In the genomic region with DNA sequence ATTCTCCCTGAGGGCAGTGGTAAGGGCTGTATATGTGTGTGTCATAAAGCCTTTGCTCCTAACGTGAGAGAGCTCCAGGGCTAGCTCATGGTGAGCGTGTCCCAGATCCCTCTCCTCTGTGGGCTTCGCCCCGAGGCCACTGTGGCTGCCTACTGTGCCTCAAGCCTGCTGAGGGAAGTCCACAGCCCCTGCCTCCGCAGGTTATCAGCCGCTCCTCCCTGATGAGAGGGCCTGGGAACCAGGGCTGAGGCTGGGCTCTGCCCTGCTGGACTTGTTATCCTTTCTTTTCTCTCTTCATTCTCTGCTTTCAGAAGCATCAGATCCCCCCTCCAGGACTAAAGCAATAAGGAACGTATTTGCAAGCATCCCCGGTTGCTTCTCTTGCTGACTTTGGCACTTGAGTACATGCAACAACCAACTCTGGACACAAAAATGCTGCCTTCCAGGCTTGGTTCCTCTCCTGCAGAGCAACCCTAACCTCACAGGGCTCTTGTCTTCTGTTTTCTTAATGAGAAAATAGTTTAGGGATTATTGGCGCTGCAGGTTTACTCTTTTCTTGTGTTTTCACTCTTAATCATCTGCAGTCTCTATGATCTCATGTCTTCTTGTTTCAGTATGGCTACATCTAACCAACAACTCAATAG, we compare ENCODE assay signal across 13 mouse cellular contexts.
"Had no signal": no experiment of that assay in that cellular context is flagged by ENCODE, and none has a peak within 500 bp of the region (broad histone marks: within the 10 kb centered on the region; RNA-seq: fewer than 3 reads in every experiment).

No protein-coding gene starts in this region.

- H3K27me3 ChIP-seq: limb, embryonic 12.5 days; midbrain, embryonic 13.5 days had no signal

- H3K9me3 ChIP-seq: midbrain, embryonic 13.5 days had no signal

- H3K4me2 ChIP-seq: limb, embryonic 12.5 days; midbrain, embryonic 13.5 days had no signal

- H3K36me3 ChIP-seq: limb, embryonic 12.5 days; midbrain, embryonic 13.5 days had no signal

- DNase-seq: kidney, adult 9 months; kidney, postnatal 36 days; layer of hippocampus, adult 9-11 months; layer of hippocampus, postnatal 36 days; lung, adult 18-20 months; lung, postnatal 36 days; right cerebral cortex, postnatal 14 days; thymus, postnatal 14 days had no signal

- ATAC-seq: midbrain, embryonic 13.5 days had no signal

- H3K4me1 ChIP-seq: midbrain, embryonic 13.5 days had no signal

- H3K27ac ChIP-seq: kidney, postnatal 0 days; limb, embryonic 12.5 days; liver, embryonic 14.5 days; midbrain, embryonic 13.5 days; stomach, postnatal 0 days had no signal

- H3K4me3 ChIP-seq: limb, embryonic 12.5 days; midbrain, embryonic 13.5 days had no signal

- H3K9ac ChIP-seq: limb, embryonic 12.5 days; liver, embryonic 14.5 days; midbrain, embryonic 13.5 days had no signal
